8 mouse cellular contexts compared by ENCODE assay signal in genomic region chr2:93180077-93180844, GRCm38 (mm10). TPM values are rescaled to one million over a fixed set of nuclear protein-coding genes. Genes with fewer than 3 reads are reported as not detected.
DNase-seq lines count a peak whose midpoint lies in the region; ATAC-seq and TF ChIP-seq lines count a peak whose summit lies in the region.

No protein-coding gene starts in this region.

- H3K4me2 ChIP-seq in forebrain, postnatal 0 days (ENCODE audit: low read depth): peak overlapping the region; percentile 69

- no peak overlapping the region for H3K27ac ChIP-seq in liver, adult 2 months (replicated peaks; ENCODE audit: insufficient read depth, low read depth, low read length)
- H3K27ac ChIP-seq in brown adipose tissue, adult 24 weeks (replicated peaks; ENCODE audit: low read depth, low read length): no peak overlapping the region
- peak overlapping the region; percentile 59; the same call in 1 of the 2 replicates for H3K27ac ChIP-seq in forebrain, postnatal 0 days (ENCODE audit: low read depth, low read length)

- no peak for TF ChIP-seq CTCF in liver, adult 2 months (IDR thresholded peaks at IDR 0.05; ENCODE audit: low read depth, low read length)
- no peak for TF ChIP-seq CTCF in forebrain, postnatal 0 days (IDR thresholded peaks at IDR 0.05; ENCODE audit: low read depth)

- H3K4me3 ChIP-seq in liver, adult 2 months (ENCODE audit: insufficient read depth, low read depth, low read length): no peak overlapping the region; the same call in 1 of the 2 replicates
- H3K4me3 ChIP-seq in brown adipose tissue, adult 24 weeks (ENCODE audit: insufficient read depth, low read depth, low read length): peak overlapping the region; percentile 27; the same call in 1 of the 2 replicates
- H3K4me3 ChIP-seq in forebrain, postnatal 0 days (ENCODE audit: low read depth, low read length): peak overlapping the region; percentile 32

- peak; percentile 30 for ATAC-seq in forebrain, postnatal 0 days
- ATAC-seq in megakaryocyte-erythroid progenitor cell, adult 5-6 weeks (replicated peaks; ENCODE audit: low FRiP score, low TSS enrichment, poor library complexity, severe bottlenecking): 0 out of 2 replicates have a peak, but pooled peaks have one; percentile 26

- H3K9ac ChIP-seq in liver, adult 2 months (ENCODE audit: low read depth, low read length): 0 out of 2 replicates have a peak overlapping the region, but pooled peaks have one; percentile 14
- H3K9ac ChIP-seq in forebrain, postnatal 0 days: peak overlapping the region; percentile 68

- H3K79me2 ChIP-seq in liver, adult 2 months (ENCODE audit: control insufficient read depth, insufficient read depth, low read length): no peaks in the 10 kb centered on the region

- no peaks in the 10 kb centered on the region for H3K9me3 ChIP-seq in forebrain, postnatal 0 days (ENCODE audit: low read length)

- 21% methylated on average over 41 of the region's 41 CpGs for WGBS in liver, adult 2 months
- WGBS in forebrain, postnatal 0 days: 4% methylated on average over 36 of the region's 41 CpGs

- H3K27me3 ChIP-seq in liver, adult 2 months (ENCODE audit: control insufficient read depth, insufficient read depth, low read length): 0 out of 2 replicates have a peak, but pooled peaks cover 2% of the 10 kb centered on the region
- no peaks in the 10 kb centered on the region for H3K27me3 ChIP-seq in forebrain, postnatal 0 days (ENCODE audit: insufficient read depth, low read length)
- H3K27me3 ChIP-seq in splenic B cell, adult 2 months (ENCODE audit: control insufficient read depth, insufficient read depth, low read length, poor library complexity, severe bottlenecking): no peaks in the 10 kb centered on the region

- no peaks in the 10 kb centered on the region for H3K36me3 ChIP-seq in liver, adult 2 months (ENCODE audit: control insufficient read depth, insufficient read depth, low read length)
- no peaks in the 10 kb centered on the region for H3K36me3 ChIP-seq in forebrain, postnatal 0 days (ENCODE audit: insufficient read depth)
- no peaks in the 10 kb centered on the region for H3K36me3 ChIP-seq in splenic B cell, adult 2 months (ENCODE audit: control insufficient read depth, insufficient read depth, low read length, poor library complexity, severe bottlenecking)

- no peak for TF ChIP-seq POLR2A in liver, adult 2 months (IDR thresholded peaks at IDR 0.05; ENCODE audit: extremely low read depth, insufficient read depth, low read length)

- no peak for DNase-seq in liver, adult 2 months (ENCODE audit: extremely low read depth, low read depth, low spot score)
- DNase-seq in liver: no peak
- peak; percentile 64 for DNase-seq in forebrain, postnatal 0 days
- peak; percentile 48 for DNase-seq in kidney, postnatal 10 days
- DNase-seq in splenic B cell, adult 2 months (ENCODE audit: low read depth, low spot score): peak; percentile 76
- DNase-seq in gastrocnemius, adult 18-20 months (ENCODE audit: low spot score): no peak

- no peaks in the 10 kb centered on the region for H3K4me1 ChIP-seq in liver, adult 2 months (ENCODE audit: control insufficient read depth, insufficient read depth, low read length)
- peaks cover 2% of the 10 kb centered on the region for H3K4me1 ChIP-seq in brown adipose tissue, adult 24 weeks (ENCODE audit: control insufficient read depth, insufficient read depth, insufficient read length, low read length)
- H3K4me1 ChIP-seq in forebrain, postnatal 0 days (ENCODE audit: insufficient read depth): peaks cover 24% of the 10 kb centered on the region

RNA-seq across cellular contexts. Expression of gene Trp53i11, which starts 7.1 kb away (rescaled TPM):
- 1.9 and 5.0 TPM in 2 replicates for total RNA-seq in liver, adult 2 months (2014; rRNA removed)
- 7.1 and 9.1 TPM in 2 replicates for polyA plus RNA-seq in liver, adult 2 months (2012; rRNA removed)
- polyA plus RNA-seq in brown adipose tissue, adult 24 weeks (2012; ENCODE audit: insufficient read depth, insufficient read length, missing spikeins): 7.6 and 14.4 TPM in 2 replicates
- total RNA-seq in forebrain, postnatal 0 days (2014; rRNA removed): 113 and 132 TPM in 2 replicates
- 95.2 and 123 TPM in 2 replicates for polyA plus RNA-seq in forebrain, postnatal 0 days (2015; fragmentation: Nextera tagmentation; extraction: Ambion mirVana)
- total RNA-seq in megakaryocyte-erythroid progenitor cell, adult 5-6 weeks (2014; fragmentation: Nextera tagmentation): 4.0 and 18.1 TPM in 2 replicates
- total RNA-seq in megakaryocyte-erythroid progenitor cell, adult 5-6 weeks (2017): 0.19 and 8.1 TPM in 2 replicates
- total RNA-seq in gastrocnemius, adult 18-20 months (2021): 1 to 10 TPM; 3.9 to 4.5 TPM

Comparison
In these comparisons a context has a peak if more than half of its experiments do, and no peak if none do; other contexts are left out.
1. DNase-seq: peak in forebrain, postnatal 0 days (single experiment), kidney, postnatal 10 days (single experiment) and splenic B cell, adult 2 months (single experiment); none in liver, adult 2 months (single experiment), liver (single experiment) and gastrocnemius, adult 18-20 months (single experiment).